Mouse (Mus musculus) gastrocnemius, postnatal 36 days (tissue): ENCODE measurements around the gene H2-M11. TPM values are rescaled to one million over a fixed set of nuclear protein-coding genes. Genes with fewer than 3 reads are reported as not detected.

ENCODE experiments used
- DNase-seq, 2 experiments: peaks; one replicate each; pipeline ENCODE4 v3.0.0; 2022
- intact Hi-C: fragments of 180-260 bp; cut with DNase I; formaldehyde crosslinking; loops from one replicate; pipeline ENCODE4 v1.15.1; 2025
- long read RNA-seq, 2 experiments: library from polyadenylated mRNA; stranded (forward); transcript quantifications; one replicate each; pipeline ENCODE4 v2.0.0; 2021
- total RNA-seq, 2 experiments: library from RNA; stranded (reverse); gene quantifications; 2 replicates each; pipeline ENCODE4 v1.2.3; 2021

Gene H2-M11
- total RNA-seq: not detected
- long read RNA-seq, experiment 1: 0 reads
- long read RNA-seq, experiment 2: 0 reads

DNA sequence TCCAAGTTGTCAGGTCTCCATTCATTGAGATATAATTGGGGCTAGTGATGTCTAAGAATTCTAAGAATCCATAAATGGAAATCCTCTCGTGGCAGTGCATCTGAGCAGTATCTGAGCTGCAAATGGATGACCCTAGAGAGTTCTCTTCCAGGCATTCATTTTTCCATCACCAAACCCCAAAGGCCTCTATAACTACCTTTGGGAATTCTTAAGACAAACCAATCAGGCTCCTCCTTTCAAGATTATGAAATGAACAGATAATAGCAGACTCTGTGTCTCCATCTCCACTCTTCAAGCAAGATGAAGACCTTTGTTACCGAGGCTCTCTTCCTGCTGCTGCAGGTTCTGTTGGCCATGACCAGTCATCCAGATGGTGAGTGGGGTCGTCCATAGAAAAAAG, at the start of gene H2-M11:
Gene H2-M11, plus strand, starts transcription at position 301 of the 400 bp plus-strand sequence.
- no peak for DNase-seq
- intact Hi-C loops: no loop called here

DNA sequence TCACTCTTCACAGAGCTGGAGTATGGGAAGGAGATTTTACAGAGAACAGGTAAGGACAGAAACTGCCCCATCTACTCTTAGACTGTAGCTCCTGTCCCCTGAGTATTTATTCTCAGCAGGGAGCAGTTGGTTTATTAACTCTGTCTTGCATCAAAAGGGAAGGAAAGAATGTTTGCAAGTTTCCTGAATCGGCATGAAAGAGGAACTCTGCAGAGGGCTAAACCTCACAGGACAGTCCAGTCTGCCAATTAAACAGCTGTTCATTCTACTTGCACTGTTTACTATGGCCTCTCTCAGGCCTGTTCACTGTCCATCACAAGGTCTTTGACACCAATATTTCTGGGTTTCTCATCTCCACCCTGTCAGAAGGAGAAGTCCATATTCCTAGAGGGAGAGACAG, 46.4 kb upstream of the H2-M11 start:
- intact Hi-C loops: no loop called here
- no peak for DNase-seq

DNA sequence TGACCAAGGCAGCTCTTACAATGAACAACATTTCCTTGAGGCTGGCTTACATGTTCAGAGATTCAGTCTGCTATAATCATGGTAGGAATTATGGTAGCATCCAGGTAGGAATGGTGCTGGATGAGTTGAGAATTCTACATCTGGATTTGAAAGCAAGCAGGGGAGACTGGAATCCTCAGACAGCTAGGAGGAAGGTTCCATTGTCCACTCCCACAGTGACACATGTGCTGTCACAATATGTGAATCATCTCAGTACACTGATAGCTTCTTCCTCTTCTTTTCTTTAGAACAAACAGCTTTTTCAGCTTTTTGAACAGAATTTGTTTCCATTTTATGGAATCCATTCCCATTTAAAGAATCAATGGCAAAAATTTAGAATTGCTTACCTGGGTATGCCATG, 43.0 kb upstream of the H2-M11 start:
- intact Hi-C loops: no loop called here

More for the DNA sequence above, 43.0 kb upstream of the H2-M11 start:
- no peak for DNase-seq

Other genes starting within 250 kb of the H2-M11 start
- not detected for gene H2-M10.1, start 220.9 kb upstream of the H2-M11 start, total RNA-seq
- gene H2-M10.3, start 178.7 kb upstream of the H2-M11 start, total RNA-seq: not detected
- gene H2-M10.4, start 84.7 kb upstream of the H2-M11 start, total RNA-seq: not detected
- not detected for gene H2-M9, start 95.6 kb downstream of the H2-M11 start, total RNA-seq
- not detected for gene H2-M1, start 125.1 kb downstream of the H2-M11 start, total RNA-seq
- not detected for gene H2-M10.5, start 225.8 kb downstream of the H2-M11 start, total RNA-seq